Mouse (Mus musculus) bone marrow macrophage, adult 2 months (primary cell): ENCODE results near the gene Spata31d1b.

Experiments used
- CTCF ChIP-seq: IDR thresholded peaks from 2 replicates; pipeline ENCODE4 v1.5.1; 2012; ENCODE audit warnings: low read depth, mild to moderate bottlenecking, low read length, moderate library complexity
- POLR2A ChIP-seq: IDR thresholded peaks from 2 replicates; pipeline ENCODE4 v1.6.1; 2012; ENCODE audit warnings: mild to moderate bottlenecking, low read depth, low read length, borderline replicate concordance

DNA sequence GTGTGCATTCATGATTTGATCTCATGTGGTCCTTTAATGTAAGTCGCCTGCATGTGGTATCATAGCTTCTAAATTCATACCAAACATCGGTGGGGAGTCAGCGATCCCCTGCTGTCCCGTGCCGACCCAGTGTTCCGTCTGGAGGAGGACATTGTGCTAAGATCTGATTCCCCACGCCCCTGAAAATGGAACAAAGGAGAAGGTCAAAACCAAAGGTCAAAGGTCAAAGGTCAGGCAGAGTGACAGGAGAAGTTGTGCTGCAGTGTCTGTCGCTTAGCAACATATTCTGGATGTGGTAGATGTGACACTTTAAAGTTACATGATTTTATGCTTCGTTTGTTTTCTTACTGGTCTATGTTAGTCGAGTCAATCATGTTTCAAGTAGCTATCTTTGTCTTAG, 20.6 kb upstream of the Spata31d1b start:
- no peak for TF ChIP-seq POLR2A
- TF ChIP-seq CTCF, result no peak
